ENCODE assay signal across 10 mouse cellular contexts in the genomic region with DNA sequence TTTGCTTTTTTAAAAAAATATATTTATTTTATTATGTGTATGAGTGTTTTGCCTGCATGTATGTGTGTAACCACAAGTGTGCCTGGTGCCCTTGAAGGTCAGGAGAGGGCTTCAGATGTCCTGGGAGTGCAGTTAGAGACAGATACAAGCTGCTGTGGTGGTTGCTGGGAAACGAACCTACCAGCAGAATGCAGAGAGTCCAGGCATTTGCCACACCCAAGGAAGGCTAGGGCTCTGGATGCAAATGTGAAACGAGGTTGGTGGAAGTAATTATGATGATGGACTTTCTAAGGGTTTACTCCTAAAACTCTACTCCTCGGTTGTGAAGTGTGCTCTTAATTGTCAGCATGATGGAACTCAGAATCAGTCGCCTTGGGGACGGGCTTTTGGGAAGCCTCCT. TPM values are rescaled to one million over a fixed set of nuclear protein-coding genes. Genes with fewer than 3 reads are reported as not detected.
DNase-seq lines count a peak whose midpoint lies in the region; ATAC-seq and TF ChIP-seq lines count a peak whose summit lies in the region.
"Had no signal": no experiment of that assay in that cellular context is flagged by ENCODE, and none has a peak within 500 bp of the region (broad histone marks: within the 10 kb centered on the region; RNA-seq: fewer than 3 reads in every experiment).

No protein-coding gene starts in this region.

- H3K27me3 ChIP-seq in forebrain, embryonic 13.5 days, result no peaks in the 10 kb centered on the region
- no peaks in the 10 kb centered on the region for H3K27me3 ChIP-seq in forebrain, embryonic 14.5 days (replicated peaks; ENCODE audit: control insufficient read depth, insufficient read depth, low read length)
- no peaks in the 10 kb centered on the region for H3K27me3 ChIP-seq in neural tube, embryonic 12.5 days (replicated peaks)
- H3K27me3 ChIP-seq in intestine, postnatal 0 days (replicated peaks; ENCODE audit: control insufficient read depth, insufficient read depth, low read length), result no peaks in the 10 kb centered on the region
- no peaks in the 10 kb centered on the region for H3K27me3 ChIP-seq in stomach, embryonic 16.5 days (ENCODE audit: control insufficient read depth, insufficient read depth, low read length)

- no peak for ATAC-seq in forebrain, embryonic 13.5 days
- no peak for ATAC-seq in forebrain, embryonic 14.5 days
- ATAC-seq in neural tube, embryonic 12.5 days (ENCODE audit: low FRiP score, low read depth), result no peak
- no peak for ATAC-seq in intestine, postnatal 0 days
- no peak for ATAC-seq in stomach, embryonic 16.5 days (ENCODE audit: insufficient read depth, low FRiP score)

- 71% methylated on average over 5 of the region's 5 CpGs for WGBS in forebrain, embryonic 13.5 days
- 73% methylated on average over 5 of the region's 5 CpGs for WGBS in forebrain, embryonic 14.5 days
- WGBS in neural tube, embryonic 12.5 days, result 71% methylated on average over 5 of the region's 5 CpGs
- WGBS in intestine, postnatal 0 days, result 56% methylated on average over 5 of the region's 5 CpGs
- WGBS in stomach, embryonic 16.5 days, result 68% methylated on average over 5 of the region's 5 CpGs

- H3K9me3 ChIP-seq in forebrain, embryonic 13.5 days (replicated peaks), result no peaks in the 10 kb centered on the region
- no peaks in the 10 kb centered on the region for H3K9me3 ChIP-seq in forebrain, embryonic 14.5 days (replicated peaks; ENCODE audit: control insufficient read depth, low read length)
- H3K9me3 ChIP-seq in neural tube, embryonic 12.5 days, result no peaks in the 10 kb centered on the region
- no peaks in the 10 kb centered on the region for H3K9me3 ChIP-seq in intestine, postnatal 0 days (ENCODE audit: control insufficient read depth)
- no peaks in the 10 kb centered on the region for H3K9me3 ChIP-seq in stomach, embryonic 16.5 days (replicated peaks; ENCODE audit: control insufficient read depth, low read length)

- no peak overlapping the region for H3K4me3 ChIP-seq in forebrain, embryonic 13.5 days
- H3K4me3 ChIP-seq in forebrain, embryonic 14.5 days (ENCODE audit: low read depth, low read length), result no peak overlapping the region
- H3K4me3 ChIP-seq in neural tube, embryonic 12.5 days, result no peak overlapping the region
- no peak overlapping the region for H3K4me3 ChIP-seq in intestine, postnatal 0 days (ENCODE audit: low read depth, low read length)
- H3K4me3 ChIP-seq in stomach, embryonic 16.5 days (replicated peaks; ENCODE audit: low read length), result no peak overlapping the region

- H3K27ac ChIP-seq in forebrain, embryonic 13.5 days, result no peak overlapping the region
- H3K27ac ChIP-seq in forebrain, embryonic 14.5 days (ENCODE audit: low read depth, low read length), result no peak overlapping the region
- no peak overlapping the region for H3K27ac ChIP-seq in neural tube, embryonic 12.5 days
- no peak overlapping the region for H3K27ac ChIP-seq in intestine, postnatal 0 days (ENCODE audit: low read depth, low read length)
- no peak overlapping the region for H3K27ac ChIP-seq in stomach, embryonic 16.5 days (ENCODE audit: low read length)

- H3K4me2 ChIP-seq in forebrain, embryonic 13.5 days, result peak overlapping the region; percentile 96
- no peak overlapping the region for H3K4me2 ChIP-seq in forebrain, embryonic 14.5 days (ENCODE audit: low read length)
- H3K4me2 ChIP-seq in neural tube, embryonic 12.5 days (replicated peaks), result peak overlapping the region; percentile 84
- H3K4me2 ChIP-seq in intestine, postnatal 0 days (replicated peaks; ENCODE audit: low read depth), result peak overlapping the region; percentile 1; the same call in 1 of the 2 replicates
- H3K4me2 ChIP-seq in stomach, embryonic 16.5 days (ENCODE audit: low read depth, low read length), result 0 out of 2 replicates have a peak overlapping the region, but pooled peaks have one; percentile 78

- H3K4me1 ChIP-seq in forebrain, embryonic 13.5 days, result peaks cover 26% of the 10 kb centered on the region
- H3K4me1 ChIP-seq in forebrain, embryonic 14.5 days (ENCODE audit: control insufficient read depth, insufficient read depth, low read length), result peaks cover 8% of the 10 kb centered on the region
- peaks cover 9% of the 10 kb centered on the region for H3K4me1 ChIP-seq in neural tube, embryonic 12.5 days
- H3K4me1 ChIP-seq in intestine, postnatal 0 days (replicated peaks; ENCODE audit: control insufficient read depth, insufficient read depth, low read length), result no peaks in the 10 kb centered on the region; the same call in 1 of the 2 replicates
- peaks cover 17% of the 10 kb centered on the region for H3K4me1 ChIP-seq in stomach, embryonic 16.5 days (ENCODE audit: control insufficient read depth, insufficient read depth, low read length)

- TF ChIP-seq CTCF in intestine, postnatal 0 days (IDR thresholded peaks at IDR 0.05; ENCODE audit: low read depth), result no peak

- no peak overlapping the region for H3K9ac ChIP-seq in forebrain, embryonic 13.5 days
- no peak overlapping the region for H3K9ac ChIP-seq in forebrain, embryonic 14.5 days (ENCODE audit: low read length)
- no peak overlapping the region for H3K9ac ChIP-seq in neural tube, embryonic 12.5 days
- H3K9ac ChIP-seq in intestine, postnatal 0 days (ENCODE audit: low read depth, low read length), result no peak overlapping the region
- no peak overlapping the region for H3K9ac ChIP-seq in stomach, embryonic 16.5 days (ENCODE audit: low read length)

- H3K36me3 ChIP-seq in forebrain, embryonic 13.5 days (ENCODE audit: poor library complexity, severe bottlenecking), result 0 out of 2 replicates have a peak, but pooled peaks cover 2% of the 10 kb centered on the region
- 0 out of 2 replicates have a peak, but pooled peaks cover 2% of the 10 kb centered on the region for H3K36me3 ChIP-seq in forebrain, embryonic 14.5 days (ENCODE audit: control insufficient read depth, insufficient read depth, low read length)
- peaks cover 2% of the 10 kb centered on the region; the same call in 1 of the 2 replicates for H3K36me3 ChIP-seq in neural tube, embryonic 12.5 days
- peaks cover 1% of the 10 kb centered on the region; the same call in 1 of the 2 replicates for H3K36me3 ChIP-seq in intestine, postnatal 0 days (ENCODE audit: control insufficient read depth, insufficient read depth)
- no peaks in the 10 kb centered on the region for H3K36me3 ChIP-seq in stomach, embryonic 16.5 days (ENCODE audit: control insufficient read depth, insufficient read depth, low read length)

- no peak for DNase-seq in forebrain, embryonic 14.5 days (ENCODE audit: low spot score)
- no peak for DNase-seq in neural tube, embryonic 10.5 days (ENCODE audit: extremely low spot score, low spot score)
- no peak for DNase-seq in urinary bladder, postnatal 4 days (ENCODE audit: low spot score in 2 of 2)
- no peak for DNase-seq in lung, postnatal 36 days
- DNase-seq: cerebellum, adult 9-11 months; kidney, adult 11 months had no signal

RNA-seq across cellular contexts. Expression of a gene that starts 1.4 kb away (rescaled TPM):
- polyA plus RNA-seq in forebrain, embryonic 13.5 days (2015; fragmentation: Nextera tagmentation; extraction: Ambion mirVana), result 36.5 and 44.6 TPM in 2 replicates
- polyA plus RNA-seq in forebrain, embryonic 14.5 days (2014; fragmentation: Nextera tagmentation; extraction: Ambion mirVana), result 29.9 and 38.7 TPM in 2 replicates
- polyA plus RNA-seq in neural tube, embryonic 12.5 days (2016; fragmentation: Nextera tagmentation; extraction: Ambion mirVana), result 49.0 and 52.9 TPM in 2 replicates
- polyA plus RNA-seq in intestine, postnatal 0 days (2015; fragmentation: Nextera tagmentation; extraction: Ambion mirVana), result 15.3 and 15.9 TPM in 2 replicates
- polyA plus RNA-seq in stomach, embryonic 16.5 days (2015; fragmentation: Nextera tagmentation; extraction: Ambion mirVana), result 43.3 and 46.1 TPM in 2 replicates
